Mouse (Mus musculus) spleen, adult 18-20 months (tissue): ENCODE data around the gene Slc4a2.
"Not testable (repeated sequence)": the region's sequence is repeated elsewhere in the genome, so short reads cannot be mapped to it uniquely, and the experiment has no call there.

ENCODE experiments used
- DNase-seq, 2 experiments: peaks; one replicate each; pipeline ENCODE4 v3.0.0; 2022; ENCODE audit warnings: mixed read lengths in 2 of 2

Slc4a2 gene

DNA sequence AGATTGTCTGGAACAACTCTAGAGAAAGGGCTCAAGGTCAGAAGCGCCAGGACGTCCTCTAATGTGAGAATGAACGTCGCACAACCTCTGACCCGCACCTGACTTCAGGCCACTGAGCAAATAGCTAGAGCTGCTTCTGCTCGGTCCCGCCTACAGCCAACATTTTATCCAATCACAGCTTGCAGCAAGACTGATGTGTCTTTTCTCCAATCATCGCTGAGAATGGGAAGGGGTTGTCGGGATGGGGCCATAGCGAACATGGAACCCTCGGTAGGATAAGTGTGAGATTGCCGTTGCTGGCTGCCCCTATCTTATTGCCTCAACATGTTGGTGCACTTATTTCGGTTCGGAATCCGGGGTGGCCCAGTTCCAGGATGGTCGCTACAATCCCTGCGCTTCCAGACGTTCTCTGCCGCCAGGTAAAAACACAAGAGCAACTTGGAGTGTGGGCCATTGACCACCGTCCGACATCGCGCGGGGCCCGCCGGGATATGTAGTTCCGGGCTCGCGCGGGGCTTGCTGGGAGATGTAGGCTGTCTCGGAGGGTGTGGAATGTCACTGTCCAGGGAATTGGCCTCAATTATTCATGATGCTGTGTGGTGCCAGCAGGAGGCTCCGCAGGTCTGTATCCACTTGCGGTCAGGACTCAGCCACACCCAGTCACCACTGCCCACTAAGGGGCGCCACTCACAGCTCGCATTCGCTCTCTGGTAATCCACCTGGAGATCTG, 29.3 kb upstream of the Slc4a2 start:
- DNase-seq, result peak; percentile 84 to 91

GRCm38 (mm10) chr5:24396254-24396653, 27.4 kb upstream of the Slc4a2 start:
- DNase-seq, result not testable (repeated sequence)

GRCm38 (mm10) chr5:24399686-24400085, 24.0 kb upstream of the Slc4a2 start:
- no peak for DNase-seq

DNA sequence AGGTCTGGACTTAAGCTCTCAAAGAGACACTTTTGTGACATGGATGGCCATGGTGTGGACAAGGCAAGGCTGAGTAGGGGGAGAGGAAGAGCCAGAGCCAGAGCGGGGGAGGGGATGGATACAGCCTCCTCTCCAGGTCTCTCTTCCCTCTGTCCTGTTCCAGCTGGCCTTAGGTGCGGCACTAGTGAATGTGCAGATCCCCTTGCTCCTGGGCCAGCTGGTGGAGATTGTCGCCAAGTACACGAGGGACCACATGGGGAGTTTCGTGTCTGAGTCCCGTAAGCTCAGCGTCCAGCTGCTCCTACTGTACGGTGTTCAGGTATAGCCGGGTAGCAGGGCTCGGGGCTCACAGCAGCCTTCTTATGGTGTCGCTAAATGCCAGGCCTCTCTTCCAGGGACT, 23.3 kb upstream of the Slc4a2 start:
- no peak for DNase-seq

DNA sequence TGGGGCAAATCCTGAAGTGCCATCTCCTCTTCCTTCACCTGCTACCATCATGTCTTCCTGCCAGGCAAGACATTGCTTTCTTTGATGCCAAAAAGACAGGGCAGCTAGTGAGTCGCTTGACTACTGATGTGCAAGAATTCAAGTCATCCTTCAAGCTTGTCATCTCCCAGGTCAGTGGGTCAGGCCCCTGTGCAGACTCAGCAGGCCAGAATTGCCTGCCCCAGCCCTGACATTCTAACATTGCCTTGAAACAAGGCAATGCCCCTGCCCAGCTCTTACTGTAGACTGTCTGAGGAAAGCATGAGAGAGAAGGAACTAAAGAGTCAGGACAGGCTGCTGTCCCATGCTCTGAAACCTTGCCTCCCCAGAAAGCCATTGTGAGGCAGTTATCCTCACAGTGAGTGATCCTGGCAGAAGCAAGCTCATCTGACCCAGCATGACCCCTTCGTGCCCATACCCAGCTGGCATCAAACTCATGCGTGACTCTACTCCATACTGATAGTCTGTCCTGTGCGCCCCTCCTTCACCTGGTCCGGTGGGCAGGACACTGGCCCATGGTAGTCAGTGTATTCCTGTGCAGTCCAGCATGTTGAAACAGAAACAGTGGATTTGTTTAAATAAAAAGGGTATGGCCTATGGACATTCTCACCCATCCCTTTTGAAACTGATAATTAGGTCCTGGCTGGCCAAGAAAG, 22.6 kb upstream of the Slc4a2 start:
- no peak for DNase-seq

GRCm38 (mm10) chr5:24401969-24402368, 21.7 kb upstream of the Slc4a2 start:
- no peak for DNase-seq

DNA sequence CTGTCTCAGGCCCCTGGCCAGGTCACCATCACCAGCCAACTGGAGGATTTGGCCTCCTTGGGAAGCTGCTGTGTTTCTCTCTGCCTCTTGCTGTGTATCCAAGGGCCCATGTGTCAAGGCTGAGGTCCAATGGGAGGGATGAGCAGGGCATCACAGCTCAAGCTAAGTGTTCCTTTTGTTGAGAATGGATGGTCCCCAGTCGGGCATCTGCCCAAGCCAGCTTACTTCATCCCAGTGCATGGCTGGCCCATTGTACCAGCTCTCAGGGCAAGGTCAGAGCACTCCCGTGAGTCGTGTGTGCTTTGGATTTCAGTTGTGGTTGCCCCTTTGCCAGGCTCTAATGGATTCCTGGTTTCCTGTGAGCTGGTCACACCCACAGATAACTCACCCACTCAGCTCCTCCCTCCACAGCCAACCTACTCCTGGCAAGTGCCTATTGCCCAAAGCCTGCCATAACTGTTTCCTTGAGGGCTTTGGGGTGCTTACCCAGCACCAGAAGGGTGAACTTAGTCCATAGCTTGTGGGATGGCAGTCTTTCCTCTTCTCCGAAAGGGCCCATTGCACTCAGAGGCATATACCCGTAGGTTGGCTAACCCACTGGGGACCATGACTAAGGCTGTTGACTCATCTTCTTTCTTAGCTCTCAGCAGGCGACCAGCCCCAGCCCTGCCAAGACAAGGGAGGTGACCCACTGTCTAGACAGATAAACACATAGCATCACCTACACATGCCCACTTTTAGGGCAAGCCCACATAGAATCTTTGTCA, 18.9 kb upstream of the Slc4a2 start:
- no peak for DNase-seq

DNA sequence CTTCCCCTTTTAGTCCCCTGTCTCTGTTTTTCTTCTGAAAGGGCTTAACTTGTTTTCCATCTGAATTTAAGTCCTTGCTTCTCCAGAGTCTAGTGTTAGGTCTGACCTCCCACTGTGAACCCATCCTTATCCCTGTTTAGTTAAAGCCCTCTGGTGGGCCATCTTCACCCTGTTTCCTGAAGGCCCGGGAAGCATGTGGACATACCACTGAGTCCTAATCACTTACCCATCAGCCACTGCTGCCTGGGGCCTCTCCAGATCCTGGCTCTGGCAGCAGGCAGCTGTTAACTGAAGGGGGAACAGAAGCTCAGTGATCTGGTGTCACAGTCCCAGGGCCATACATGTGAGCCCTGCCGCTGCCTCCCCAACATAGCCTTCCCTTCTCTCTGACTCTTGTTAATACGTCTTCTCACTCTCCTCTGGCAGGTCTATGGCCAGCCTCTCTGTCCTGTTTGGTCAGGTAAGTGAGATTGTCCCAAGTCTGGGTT, 18.2 kb upstream of the Slc4a2 start:
- no peak for DNase-seq

DNA sequence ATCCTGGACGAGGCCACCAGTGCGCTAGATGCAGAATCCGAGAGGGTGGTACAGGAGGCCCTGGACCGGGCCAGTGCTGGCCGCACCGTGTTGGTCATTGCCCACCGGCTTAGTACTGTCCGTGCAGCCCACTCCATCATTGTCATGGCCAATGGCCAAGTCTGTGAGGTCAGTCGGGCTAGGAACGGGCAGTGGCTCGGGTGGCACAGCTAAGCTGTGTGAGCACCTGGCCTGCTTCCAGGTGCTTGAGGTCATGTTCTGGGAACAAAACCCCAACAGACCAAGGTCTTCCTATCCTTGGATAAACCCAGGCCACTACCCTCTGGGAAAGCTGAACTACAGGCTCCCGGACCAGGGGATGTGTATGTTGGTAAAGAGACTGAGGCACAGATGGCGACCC, 15.0 kb upstream of the Slc4a2 start:
- DNase-seq, result no peak

DNA sequence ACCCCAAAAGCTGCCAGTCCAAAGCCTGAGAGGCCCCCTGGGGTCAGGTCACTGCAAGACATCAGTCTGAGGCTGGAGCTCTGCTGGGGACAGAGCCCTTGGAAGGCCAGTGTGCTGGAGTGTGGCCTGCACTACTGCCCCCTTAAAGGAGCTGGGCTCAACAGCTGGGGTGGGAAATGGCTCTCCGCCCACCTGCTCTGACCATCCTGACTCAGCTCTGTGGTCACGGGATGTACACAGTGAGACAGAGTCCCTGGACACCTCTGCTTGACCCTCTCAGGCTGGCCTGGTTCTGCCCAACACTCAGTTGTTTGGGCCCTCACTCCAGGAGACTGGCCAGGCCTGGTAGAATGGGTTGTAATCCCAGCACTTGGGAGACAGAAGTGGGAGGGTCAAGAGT, 14.2 kb upstream of the Slc4a2 start:
- DNase-seq, result no peak

DNA sequence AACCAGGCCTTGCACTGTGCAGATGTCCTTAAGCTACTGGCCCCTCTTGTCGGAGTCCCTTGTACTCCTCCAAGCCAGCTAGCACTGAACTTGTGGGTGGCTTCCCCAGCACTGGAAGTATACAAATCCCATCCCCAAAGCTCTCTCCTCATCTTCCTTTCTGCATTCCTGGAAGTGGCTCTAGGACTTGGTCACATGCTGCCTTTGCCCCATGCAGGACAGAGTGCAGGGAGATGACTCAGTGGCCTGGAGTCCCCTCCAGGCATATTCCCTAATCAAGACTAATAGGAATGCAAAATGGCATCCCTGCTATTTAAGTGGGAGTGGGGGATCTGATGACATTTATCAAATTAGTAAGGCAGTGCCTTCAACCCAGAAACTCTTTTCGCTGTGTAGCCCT, 11.6 kb upstream of the Slc4a2 start:
- no peak for DNase-seq

GRCm38 (mm10) chr5:24413042-24413693, 10.5 kb upstream of the Slc4a2 start, which contains the start of gene Asic3:
Gene Asic3 (plus strand): TSS chr5:24413392.
- no peak for DNase-seq

DNA sequence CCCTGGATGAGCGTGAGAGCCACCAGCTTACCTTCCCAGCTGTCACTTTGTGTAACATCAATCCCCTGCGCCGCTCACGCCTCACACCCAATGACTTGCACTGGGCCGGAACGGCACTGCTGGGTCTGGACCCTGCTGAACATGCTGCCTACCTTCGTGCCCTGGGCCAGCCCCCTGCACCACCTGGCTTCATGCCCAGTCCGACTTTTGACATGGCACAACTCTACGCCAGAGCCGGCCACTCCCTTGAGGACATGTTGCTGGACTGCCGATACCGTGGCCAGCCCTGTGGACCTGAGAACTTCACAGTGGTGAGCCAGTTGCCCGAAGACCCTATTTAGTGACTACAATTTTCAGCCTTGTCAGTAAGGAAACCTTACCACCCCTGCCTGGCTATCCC, 9.7 kb upstream of the Slc4a2 start:
- no peak for DNase-seq

DNA sequence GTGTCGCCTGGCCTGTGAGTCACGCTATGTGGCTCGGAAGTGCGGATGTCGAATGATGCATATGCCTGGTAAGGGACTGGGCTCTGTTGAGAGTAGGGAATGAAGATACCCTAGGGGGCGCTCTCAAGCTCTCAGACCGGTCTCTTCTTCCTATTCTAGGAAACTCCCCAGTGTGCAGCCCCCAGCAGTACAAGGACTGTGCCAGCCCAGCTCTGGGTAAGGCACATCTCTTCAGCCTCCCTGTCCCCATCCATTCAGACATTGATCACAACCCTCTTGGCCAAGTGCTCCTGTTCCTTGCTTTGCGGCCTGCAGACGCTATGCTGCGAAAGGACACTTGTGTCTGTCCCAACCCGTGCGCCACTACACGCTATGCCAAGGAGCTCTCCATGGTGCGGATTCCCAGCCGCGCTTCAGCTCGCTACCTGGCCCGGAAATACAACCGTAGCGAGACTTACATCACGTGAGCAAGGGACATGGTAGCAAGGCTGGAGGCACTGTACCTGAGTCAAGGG, 7.4 kb upstream of the Slc4a2 start:
- DNase-seq, result peak; percentile 29 to 63

- DNase-seq, result no peak
Measured at GRCm38 (mm10) chr5:24417587-24417986, 6.0 kb upstream of the Slc4a2 start.

- no peak for DNase-seq
Measured at GRCm38 (mm10) chr5:24420381-24420780, 3.3 kb upstream of the Slc4a2 start.

DNA sequence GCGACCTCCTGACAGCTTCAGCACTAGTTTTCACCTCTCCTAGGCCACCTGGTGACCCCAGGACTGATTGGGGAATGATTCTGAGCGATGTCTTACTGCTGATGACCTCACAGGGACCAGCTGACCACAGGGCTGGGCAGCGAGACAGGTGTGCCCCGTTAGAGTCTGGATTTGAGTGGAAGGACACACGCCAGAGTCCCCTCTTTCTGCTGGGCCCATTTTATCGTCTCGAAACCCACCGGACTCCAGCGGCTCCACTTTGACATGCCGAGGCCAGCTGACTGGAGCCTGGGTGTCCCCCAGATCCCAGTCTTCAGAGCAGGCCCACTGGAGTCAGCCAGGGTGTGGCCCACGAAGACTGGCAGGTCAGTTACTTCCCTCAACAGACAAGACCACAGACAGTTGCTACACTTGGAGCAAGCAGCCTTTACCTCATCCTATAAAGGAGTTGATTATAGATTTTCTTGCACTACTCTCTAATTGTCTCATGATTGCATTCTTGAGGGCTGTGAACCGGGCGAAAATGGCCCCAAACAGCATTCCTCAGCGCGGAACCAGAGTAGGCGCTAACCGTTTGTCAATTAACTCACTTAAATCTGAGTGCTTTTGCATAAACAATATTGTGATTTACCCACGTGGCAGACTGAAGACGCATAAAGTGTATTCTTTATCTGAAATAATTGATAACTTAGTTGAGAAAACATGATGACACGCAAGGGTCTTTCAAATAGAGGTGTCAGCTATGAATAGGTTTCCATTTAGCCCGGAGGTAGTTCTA, 556 bp downstream of the Slc4a2 start:
- no peak for DNase-seq

DNA sequence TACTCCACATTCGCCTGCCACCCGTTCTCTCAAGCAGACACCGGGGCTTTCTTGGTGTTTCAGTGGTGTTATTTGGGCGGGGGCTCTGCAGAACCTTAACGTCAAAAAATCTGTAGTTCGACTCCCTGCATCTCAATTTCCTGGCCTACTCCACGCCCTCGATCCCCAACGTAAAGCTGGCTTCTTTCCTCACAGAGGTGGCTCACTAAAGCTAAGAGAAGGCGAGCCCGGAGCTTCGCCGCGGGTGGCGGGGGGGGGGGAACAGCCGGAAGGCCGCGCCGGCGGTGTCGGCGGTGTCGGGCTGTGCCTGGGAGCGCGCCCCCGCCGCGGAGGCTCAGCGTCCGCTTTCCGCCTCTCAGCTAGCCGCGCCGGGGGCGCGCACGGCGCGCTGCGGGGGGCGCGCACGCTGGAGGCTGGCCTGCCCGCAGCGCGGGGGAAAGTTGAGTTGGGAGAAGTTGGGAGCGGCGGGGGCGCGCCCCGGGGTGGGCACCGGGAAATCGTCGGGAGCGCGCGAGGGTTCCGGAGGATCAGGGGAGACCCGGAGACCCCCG, 1.3 kb downstream of the Slc4a2 start:
- DNase-seq, result peak; percentile 74 to 83

DNA sequence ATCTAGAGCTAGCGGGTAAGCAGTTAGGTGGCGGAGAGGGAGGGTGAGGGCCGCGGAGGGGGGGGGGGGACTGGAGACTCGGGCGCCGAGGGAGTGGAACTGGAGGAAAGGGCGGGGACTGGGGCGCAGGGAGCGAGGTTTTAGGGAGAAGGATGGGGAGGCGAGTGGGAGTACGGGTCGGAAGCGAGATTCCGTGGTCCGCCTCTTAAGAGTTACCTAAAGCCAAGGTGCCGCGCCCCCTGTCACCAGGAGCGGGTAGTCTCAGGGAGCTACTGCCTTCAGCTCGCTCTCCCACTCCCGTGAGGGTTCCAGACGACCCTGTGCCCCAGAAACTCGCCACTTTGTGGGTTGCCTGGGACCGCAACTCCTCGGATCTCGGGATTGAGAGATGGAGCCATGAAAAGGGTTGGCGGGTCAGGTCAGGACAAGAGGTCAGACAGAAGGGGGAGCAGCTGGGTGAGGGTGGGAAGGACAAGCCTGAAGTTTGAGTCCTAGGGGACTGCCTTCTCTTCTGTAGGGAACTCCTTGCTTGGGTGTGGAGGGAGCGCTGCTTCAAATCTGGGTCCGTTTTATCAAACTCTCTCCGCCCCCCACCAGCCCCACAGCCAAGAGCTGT, 1.9 kb downstream of the Slc4a2 start:
- peak; percentile 51 to 70 for DNase-seq

DNA sequence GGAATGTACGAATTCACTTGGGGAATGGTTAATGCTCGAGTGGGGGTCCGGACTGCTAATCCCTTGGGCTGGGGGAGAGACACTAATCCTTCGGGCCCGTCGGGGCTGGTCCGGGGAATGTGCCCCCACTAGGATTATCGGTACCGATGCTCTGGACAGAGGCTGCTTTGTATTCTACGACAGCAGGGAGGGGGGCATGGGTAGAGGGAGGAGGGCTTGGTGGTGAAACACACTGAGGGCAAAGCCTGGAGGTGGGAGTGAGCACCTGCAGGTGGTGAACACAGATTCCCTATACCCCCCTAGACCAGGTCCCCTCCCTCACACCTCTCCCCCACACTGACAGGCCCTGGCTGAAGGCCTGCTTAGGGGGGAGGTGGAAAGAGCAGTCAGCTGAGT, 2.4 kb downstream of the Slc4a2 start:
- DNase-seq, result no peak
